Mouse (Mus musculus) small intestine, adult 2 months (tissue): Measurements from ENCODE around the gene Epb42. TPM values are rescaled to one million over a fixed set of nuclear protein-coding genes. Genes with fewer than 3 reads are reported as not detected.
"Not testable (repeated sequence)": the region's sequence is repeated elsewhere in the genome, so short reads cannot be mapped to it uniquely, and the experiment has no call there.

Experiments
- H3K27ac ChIP-seq: fragments of 200-500 bp; 2 replicates; pipeline ENCODE4 v1.5.1; 2012; ENCODE audit warnings: low read depth, low read length, control low read depth, inconsistent platforms; ENCODE audit not compliant: insufficient read depth
- H3K27me3 ChIP-seq: fragments of 200-500 bp; 2 replicates; pipeline ENCODE4 v1.6.1; 2012; ENCODE audit warnings: mild to moderate bottlenecking, moderate library complexity, low read length, inconsistent platforms; ENCODE audit not compliant: control insufficient read depth, insufficient read depth
- H3K36me3 ChIP-seq: fragments of 200-500 bp; 2 replicates; pipeline ENCODE4 v1.6.1; 2012; ENCODE audit warnings: mild to moderate bottlenecking, low read length, control low read depth, inconsistent platforms; ENCODE audit not compliant: control insufficient read depth, insufficient read depth
- H3K4me1 ChIP-seq: fragments of 200-500 bp; 2 replicates; pipeline ENCODE4 v1.6.1; 2012; ENCODE audit warnings: low read length, inconsistent platforms, mixed read lengths; ENCODE audit not compliant: control insufficient read depth, insufficient read depth, insufficient read length
- H3K4me3 ChIP-seq: fragments of 200-500 bp; 2 replicates; pipeline ENCODE4 v1.5.1; 2012; ENCODE audit warnings: low read depth, mild to moderate bottlenecking, control low read depth, inconsistent platforms, low read length, moderate library complexity
- CTCF ChIP-seq: fragments of 200-500 bp; IDR thresholded peaks from 2 replicates; pipeline ENCODE4 v1.5.1; 2012; ENCODE audit warnings: low read depth, mild to moderate bottlenecking, control low read depth, inconsistent platforms, low read length, moderate library complexity, mixed read lengths; ENCODE audit not compliant: insufficient replicate concordance, insufficient read length; ENCODE audit errors: extremely low read depth
- POLR2A ChIP-seq: fragments of 200-500 bp; IDR thresholded peaks from 2 replicates; pipeline ENCODE4 v1.6.1; 2012; ENCODE audit warnings: low read depth, mild to moderate bottlenecking, control low read depth, inconsistent platforms, low read length, moderate library complexity
- WGBS: fragments of 180-500 bp; shearing (Covaris S2); methylation state at CpG from one replicate; pipeline ENCODE4 v1.1.7; 2018; 5-methylcytosine and 5-hydroxymethylcytosine counted together
- polyA plus RNA-seq: library from polyadenylated mRNA; depleted of rRNA; stranded (reverse); fragments of >200 nt; gene quantifications from 2 replicates; pipeline ENCODE4 v1.2.3, GENCODE M21; 2012

The Epb42 gene
- polyA plus RNA-seq, 1 experiment, result 0.38 TPM

DNA sequence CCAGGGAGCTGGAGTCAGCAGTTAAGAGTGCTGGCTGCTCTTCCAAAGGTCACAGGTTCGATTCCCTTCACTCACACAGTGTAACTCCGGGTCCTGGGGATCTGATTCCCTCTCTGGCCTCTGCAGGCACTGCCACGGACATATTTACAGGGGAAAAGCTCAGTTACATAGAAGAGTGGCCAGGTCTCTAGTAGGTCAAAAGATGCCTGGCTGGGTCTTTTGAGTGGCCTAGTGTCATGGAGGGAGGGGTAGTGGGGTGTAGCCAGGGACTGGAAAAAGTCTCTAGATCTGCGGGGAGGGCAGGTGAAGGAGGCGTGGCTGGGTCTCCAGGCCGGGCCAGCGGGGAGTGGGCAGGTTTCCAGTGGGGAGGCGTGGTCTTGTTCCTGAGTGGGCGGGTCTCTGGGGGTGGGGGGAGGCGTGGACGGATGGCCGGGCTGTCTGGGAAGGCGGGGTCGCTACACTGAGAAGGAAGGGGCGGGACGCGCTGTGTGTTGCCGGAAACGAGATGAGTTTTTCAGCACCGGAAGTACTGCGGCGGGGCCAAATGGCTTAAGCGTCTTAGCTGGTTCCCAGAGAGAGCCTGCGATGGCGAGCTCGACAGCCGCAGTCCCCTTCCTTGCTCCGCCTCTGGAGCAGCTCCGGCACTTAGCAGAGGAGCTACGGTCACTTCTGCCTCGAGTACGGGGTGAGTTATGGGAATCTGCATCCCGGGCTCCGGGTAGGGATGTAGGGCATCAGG is 28.8 kb downstream of the Epb42 start, which contains the start of gene Ccndbp1:
Ccndbp1 (plus strand) TSS at position 479 of the 739 bp plus-strand sequence.
- TF ChIP-seq CTCF (no peak), POLR2A (peak; percentile 73; the same call in 1 of the 2 replicates)
- Histone ChIP-seq H3K36me3 (peaks cover 9% of the 10 kb centered on the region), H3K27me3 (no peaks in the 10 kb centered on the region), H3K4me3 (peak within 1 kb of the TSS; percentile 85), H3K27ac (0 out of 2 replicates have a peak within 1 kb of the TSS, but pooled peaks have one; percentile 2), H3K4me1 (peaks cover 3% of the 10 kb centered on the region; the same call in 1 of the 2 replicates)
- WGBS, result under 1% methylated on average over 34 of the region's 34 CpGs

DNA sequence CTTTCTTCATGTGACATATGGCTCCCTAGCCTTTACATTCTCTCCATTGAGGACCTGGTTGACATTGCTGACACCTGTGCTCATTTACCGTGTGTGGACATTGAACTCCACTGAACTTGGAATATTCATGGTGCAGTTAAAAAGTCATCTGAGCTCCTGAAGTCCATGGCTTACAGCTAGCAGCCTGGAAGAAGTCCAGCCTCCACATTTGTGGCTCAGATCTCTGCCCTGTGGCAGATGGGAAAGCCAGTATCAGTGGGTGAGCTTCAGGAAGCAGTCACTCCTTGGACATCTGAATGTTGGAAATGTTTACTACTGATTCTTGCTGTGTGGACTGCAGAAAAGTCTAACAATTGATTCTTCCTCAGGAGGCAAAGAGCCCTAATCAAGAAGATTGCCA is 29.9 kb downstream of the Epb42 start:
- peaks cover 3% of the 10 kb centered on the region for H3K36me3 ChIP-seq
- H3K4me1 ChIP-seq, result peaks cover 3% of the 10 kb centered on the region; the same call in 1 of the 2 replicates
- no peak overlapping the region for H3K27ac ChIP-seq
- H3K27me3 ChIP-seq, result no peaks in the 10 kb centered on the region
- no peak overlapping the region for H3K4me3 ChIP-seq
- 54% methylated on average over 1 of the region's 1 CpGs for WGBS
- no peak for TF ChIP-seq POLR2A
- no peak for TF ChIP-seq CTCF

DNA sequence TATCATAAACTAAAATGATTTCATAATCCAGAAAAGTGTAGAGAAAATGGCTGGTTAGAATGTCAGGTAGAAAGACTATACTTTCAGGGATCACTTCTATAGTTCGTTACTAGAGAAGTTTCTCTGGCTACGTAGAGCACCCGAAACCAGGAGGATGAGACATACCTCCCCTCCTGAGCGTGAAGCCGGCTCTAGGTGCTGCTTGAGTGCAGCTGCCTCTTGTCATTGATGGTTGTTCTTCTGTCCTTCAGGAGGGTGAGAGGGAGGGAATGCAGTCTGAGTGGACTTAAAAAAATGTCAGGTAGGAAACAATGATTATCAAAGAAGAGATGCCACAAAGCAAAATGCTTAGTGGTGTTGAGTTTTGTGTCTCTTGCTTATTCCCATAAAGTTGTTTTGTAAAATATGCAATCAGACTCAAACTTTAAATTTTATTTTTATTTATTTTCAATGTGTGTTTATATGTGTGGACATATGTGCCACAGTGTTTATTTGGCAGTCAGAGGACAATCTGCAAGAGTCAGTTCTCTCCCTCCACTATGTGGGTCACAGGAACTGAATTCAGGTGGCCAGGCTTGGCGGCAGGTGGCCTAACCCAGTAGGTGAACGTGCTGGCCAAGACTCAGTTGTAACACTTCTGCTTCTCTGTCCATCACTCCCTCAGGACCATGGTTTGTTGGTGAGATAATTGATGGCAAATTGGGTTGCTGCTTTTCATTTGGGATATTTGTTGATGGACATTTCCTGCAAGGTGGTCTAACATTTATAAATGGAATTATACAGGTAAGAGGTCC is 32.7 kb downstream of the Epb42 start:
- Histone ChIP-seq H3K27me3 (no peaks in the 10 kb centered on the region), H3K4me3 (no peak overlapping the region), H3K27ac (no peak overlapping the region), H3K4me1 (peaks cover 3% of the 10 kb centered on the region; the same call in 1 of the 2 replicates), H3K36me3 (no peaks in the 10 kb centered on the region)
- 90% methylated on average over 7 of the region's 7 CpGs for WGBS
- TF ChIP-seq POLR2A (no peak), CTCF (no peak)

DNA sequence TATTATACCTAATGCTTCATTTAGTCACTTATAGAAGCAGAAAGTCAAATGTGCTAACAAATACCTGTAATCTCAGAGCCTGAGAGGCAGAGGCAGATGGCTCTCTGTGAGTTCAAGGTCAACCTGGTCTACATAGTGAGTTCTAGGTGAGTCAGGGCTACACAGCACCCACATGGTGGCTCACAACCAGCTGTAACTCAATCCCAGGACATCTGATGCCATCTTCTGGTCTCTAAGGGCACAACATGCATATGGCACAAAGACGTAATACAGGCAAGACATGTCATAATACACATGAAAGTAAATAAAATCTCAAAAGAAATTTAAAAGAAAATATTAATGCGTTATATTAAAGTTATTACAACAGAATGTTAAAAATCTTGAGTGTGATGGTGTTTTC is 33.3 kb downstream of the Epb42 start:
- H3K4me1 ChIP-seq, result peaks cover 3% of the 10 kb centered on the region; the same call in 1 of the 2 replicates
- no peak overlapping the region for H3K27ac ChIP-seq
- no peaks in the 10 kb centered on the region for H3K27me3 ChIP-seq
- no peak overlapping the region for H3K4me3 ChIP-seq
- TF ChIP-seq CTCF, result no peak
- TF ChIP-seq POLR2A, result no peak
- H3K36me3 ChIP-seq, result 0 out of 2 replicates have a peak, but pooled peaks cover 1% of the 10 kb centered on the region
- 90% methylated on average over 2 of the region's 2 CpGs for WGBS

DNA sequence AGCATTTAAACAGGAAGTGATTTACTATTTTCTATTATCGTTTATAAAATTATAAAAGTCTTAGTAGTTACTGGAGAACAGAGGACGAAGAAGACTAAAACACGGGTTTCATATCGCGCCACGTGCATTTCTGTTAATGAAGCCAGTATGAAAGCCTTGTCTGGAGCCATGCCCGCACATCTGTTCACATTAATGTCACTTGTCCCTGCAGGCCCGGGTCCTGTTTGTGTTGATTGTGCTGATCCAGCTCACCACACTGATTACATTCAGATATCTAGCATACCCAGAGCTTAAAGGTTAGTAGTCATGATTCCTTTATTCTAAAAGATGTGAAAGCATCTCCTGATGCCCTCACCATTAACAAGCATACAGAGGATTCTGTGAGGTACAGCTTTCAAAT is 38.0 kb downstream of the Epb42 start:
- no peak overlapping the region for H3K4me3 ChIP-seq
- no peaks in the 10 kb centered on the region for H3K4me1 ChIP-seq
- H3K36me3 ChIP-seq, result 0 out of 2 replicates have a peak, but pooled peaks cover 1% of the 10 kb centered on the region
- 84% methylated on average over 8 of the region's 8 CpGs for WGBS
- TF ChIP-seq CTCF, result no peak
- no peak for TF ChIP-seq POLR2A
- no peaks in the 10 kb centered on the region for H3K27me3 ChIP-seq
- no peak overlapping the region for H3K27ac ChIP-seq

DNA sequence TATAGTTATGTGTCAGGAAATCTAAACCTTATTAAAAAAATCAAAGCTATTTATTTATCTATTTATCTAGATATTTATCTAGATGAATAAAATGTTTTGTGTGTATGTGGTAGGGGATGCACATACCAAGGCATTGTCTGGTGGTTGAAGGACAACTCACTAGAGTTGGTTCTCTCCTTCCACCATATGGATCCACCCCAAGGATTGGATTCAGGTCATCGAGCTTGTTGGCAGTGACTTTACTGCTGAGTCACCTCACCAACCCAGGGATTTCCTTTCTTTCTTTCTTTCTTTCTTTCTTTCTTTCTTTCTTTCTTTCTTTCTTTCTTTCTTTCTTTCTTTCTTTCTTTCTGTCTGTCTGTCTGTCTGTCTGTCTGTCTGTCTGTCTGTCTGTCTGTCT is 40.3 kb downstream of the Epb42 start:
- WGBS, result 58% methylated on average over 1 of the region's 1 CpGs

DNA sequence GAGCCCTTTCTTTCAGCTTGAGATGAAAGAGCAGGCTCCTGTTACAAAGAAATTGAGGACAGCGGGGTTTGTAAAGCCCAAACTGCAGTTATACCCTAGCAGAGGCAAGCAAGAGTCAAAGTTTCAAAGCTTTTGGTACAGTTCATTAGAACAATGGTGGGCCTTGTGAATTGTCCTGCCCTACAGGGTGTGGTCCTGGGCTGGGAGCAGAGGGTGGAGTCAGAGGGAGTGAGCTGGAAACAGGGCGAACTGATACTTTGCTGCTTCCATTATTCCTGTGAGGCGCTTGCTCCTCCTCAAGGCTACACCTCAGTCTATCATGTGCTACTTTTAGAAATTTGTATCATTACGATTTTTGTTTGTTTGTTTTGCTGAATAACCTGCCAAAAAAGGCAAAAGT is 45.7 kb downstream of the Epb42 start:
- Histone ChIP-seq H3K4me3 (no peak overlapping the region), H3K27me3 (no peaks in the 10 kb centered on the region), H3K4me1 (no peaks in the 10 kb centered on the region), H3K27ac (no peak overlapping the region), H3K36me3 (peaks cover 5% of the 10 kb centered on the region)
- 83% methylated on average over 4 of the region's 4 CpGs for WGBS
- TF ChIP-seq CTCF (no peak), POLR2A (no peak)

More for the DNA sequence above, 40.3 kb downstream of the Epb42 start:
- H3K27me3 ChIP-seq, H3K36me3 ChIP-seq, H3K27ac ChIP-seq, H3K4me1 ChIP-seq, H3K4me3 ChIP-seq: not testable (repeated sequence)
